Mouse (Mus musculus): Measurements from ENCODE around the gene Dzip1l. TPM values are rescaled to one million over a fixed set of nuclear protein-coding genes. Genes with fewer than 3 reads are reported as not detected.

Gene Dzip1l
- polyA plus RNA-seq, 1 experiment from 2014 or later: 13.4 TPM

GRCm38 (mm10) chr9:99699752-99700389, 70.6 kb downstream of the Dzip1l start:
- H3K4me1 ChIP-seq (replicated peaks): no peaks in the 10 kb centered on the region
- H3K9me3 ChIP-seq: no peaks in the 10 kb centered on the region
- H3K27me3 ChIP-seq (replicated peaks): no peaks in the 10 kb centered on the region
- H3K4me2 ChIP-seq (replicated peaks): no peak overlapping the region
- no peak for ATAC-seq
- WGBS: 80% methylated on average over 2 of the region's 2 CpGs
- H3K27ac ChIP-seq: no peak overlapping the region
- H3K36me3 ChIP-seq: no peaks in the 10 kb centered on the region
- no peak overlapping the region for H3K9ac ChIP-seq
- no peak overlapping the region for H3K4me3 ChIP-seq (replicated peaks)

GRCm38 (mm10) chr9:99701187-99701586, 71.9 kb downstream of the Dzip1l start:
- ATAC-seq: no peak
- Histone ChIP-seq H3K9me3 (no peaks in the 10 kb centered on the region), H3K27ac (no peak overlapping the region), H3K4me1 (replicated peaks) (no peaks in the 10 kb centered on the region), H3K4me3 (replicated peaks) (no peak overlapping the region), H3K36me3 (no peaks in the 10 kb centered on the region), H3K9ac (no peak overlapping the region), H3K4me2 (replicated peaks) (no peak overlapping the region), H3K27me3 (replicated peaks) (no peaks in the 10 kb centered on the region)
- WGBS: 79% methylated on average over 2 of the region's 2 CpGs

DNA sequence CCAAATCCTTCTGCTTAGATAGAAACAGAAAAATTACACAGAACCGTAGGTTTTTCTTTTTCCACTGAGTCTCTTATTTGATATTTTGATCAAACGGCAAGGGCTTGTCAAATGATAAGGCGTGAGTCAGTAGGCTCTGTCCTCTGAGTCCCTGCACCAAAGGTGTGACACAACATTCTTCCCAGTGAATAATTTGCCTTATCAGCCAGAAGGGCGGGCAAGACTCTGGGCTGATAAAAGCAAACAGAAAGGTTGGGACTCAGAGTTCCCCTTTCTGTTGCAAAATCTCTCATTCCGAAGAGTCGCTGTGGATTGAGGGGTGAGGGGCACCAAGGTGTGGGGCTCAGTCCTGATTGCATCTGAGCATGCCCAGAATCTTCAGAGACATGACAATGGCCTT, 72.9 kb downstream of the Dzip1l start:
- Histone ChIP-seq H3K9me3 (no peaks in the 10 kb centered on the region), H3K4me1 (replicated peaks) (no peaks in the 10 kb centered on the region), H3K27me3 (replicated peaks) (no peaks in the 10 kb centered on the region), H3K27ac (no peak overlapping the region), H3K4me2 (replicated peaks) (no peak overlapping the region), H3K9ac (no peak overlapping the region), H3K4me3 (replicated peaks) (no peak overlapping the region), H3K36me3 (no peaks in the 10 kb centered on the region)
- WGBS: 60% methylated on average over 6 of the region's 6 CpGs
- peak; percentile 83 for ATAC-seq

DNA sequence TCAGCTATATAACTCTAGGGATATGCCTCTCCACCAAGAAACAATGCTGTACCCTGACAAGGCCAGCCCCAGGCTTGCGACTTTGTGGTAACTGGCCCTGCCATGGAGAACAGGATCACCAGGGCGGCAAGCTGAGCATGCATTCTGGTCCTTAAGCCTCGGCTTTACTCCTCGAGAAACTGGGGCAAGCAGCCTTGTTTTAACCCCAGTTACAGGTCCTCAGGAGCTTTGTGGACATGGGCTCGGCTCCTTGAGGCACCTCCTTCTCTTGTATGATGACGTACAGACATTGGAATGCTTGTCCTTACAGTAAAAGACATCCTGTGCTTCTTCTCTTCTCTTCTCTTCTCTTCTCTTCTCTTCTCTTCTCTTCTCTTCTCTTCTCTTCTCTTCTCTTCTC, 74.4 kb downstream of the Dzip1l start:
- ATAC-seq: no peak
- H3K27ac ChIP-seq: no peak overlapping the region
- 74% methylated on average over 6 of the region's 6 CpGs for WGBS

GRCm38 (mm10) chr9:99706264-99706663, 77.0 kb downstream of the Dzip1l start:
- Histone ChIP-seq H3K4me3 (replicated peaks) (no peak overlapping the region), H3K4me2 (replicated peaks) (no peak overlapping the region), H3K9me3 (no peaks in the 10 kb centered on the region), H3K36me3 (no peaks in the 10 kb centered on the region), H3K9ac (no peak overlapping the region), H3K27me3 (replicated peaks) (no peaks in the 10 kb centered on the region), H3K4me1 (replicated peaks) (no peaks in the 10 kb centered on the region), H3K27ac (no peak overlapping the region)
- WGBS: 90% methylated on average over 6 of the region's 6 CpGs
- no peak for ATAC-seq

More for the DNA sequence above, 74.4 kb downstream of the Dzip1l start:
- Histone ChIP-seq H3K9ac (no peak overlapping the region), H3K9me3 (no peaks in the 10 kb centered on the region), H3K4me2 (replicated peaks) (no peak overlapping the region), H3K27me3 (replicated peaks) (no peaks in the 10 kb centered on the region), H3K4me1 (replicated peaks) (no peaks in the 10 kb centered on the region), H3K36me3 (no peaks in the 10 kb centered on the region), H3K4me3 (replicated peaks) (no peak overlapping the region)

DNA sequence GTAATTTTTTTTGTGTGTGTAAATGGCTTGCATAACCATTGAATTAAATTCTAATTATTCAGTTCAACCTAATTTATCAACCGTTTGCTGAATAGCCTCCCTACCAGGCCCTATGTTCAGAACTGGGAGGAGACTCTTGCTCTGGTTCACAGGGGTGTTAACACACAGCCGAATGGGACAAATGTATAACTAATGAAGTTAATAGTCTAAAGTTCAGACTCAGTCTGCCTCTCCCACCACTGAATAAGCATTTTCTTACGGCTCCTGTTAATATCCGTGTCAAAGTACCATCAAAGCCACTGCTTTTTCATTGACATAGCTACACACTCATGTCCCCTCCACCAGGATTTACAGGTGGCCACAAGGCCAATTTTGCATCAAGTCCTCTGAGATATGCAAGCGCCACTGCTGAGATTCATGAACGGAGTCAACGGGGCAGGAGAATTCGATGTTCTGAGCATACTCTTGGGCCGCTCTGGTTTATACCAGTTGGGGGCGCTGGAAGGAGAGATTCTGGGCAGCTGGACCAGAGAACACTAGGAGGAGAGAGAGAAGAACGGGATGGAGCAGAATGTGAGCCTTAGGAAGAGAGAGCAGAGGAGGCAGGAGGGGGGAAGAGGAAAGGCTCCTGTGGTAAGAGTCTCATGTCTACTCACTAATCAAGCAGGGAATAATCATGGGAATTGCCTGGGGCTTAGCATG, 78.3 kb downstream of the Dzip1l start:
- H3K36me3 ChIP-seq: no peaks in the 10 kb centered on the region
- WGBS: 75% methylated on average over 11 of the region's 11 CpGs
- H3K9me3 ChIP-seq: no peaks in the 10 kb centered on the region
- H3K27ac ChIP-seq: no peak overlapping the region
- no peak overlapping the region for H3K4me3 ChIP-seq (replicated peaks)
- H3K4me1 ChIP-seq (replicated peaks): no peaks in the 10 kb centered on the region
- H3K27me3 ChIP-seq (replicated peaks): no peaks in the 10 kb centered on the region
- H3K4me2 ChIP-seq (replicated peaks): no peak overlapping the region
- no peak overlapping the region for H3K9ac ChIP-seq
- ATAC-seq: no peak

GRCm38 (mm10) chr9:99709588-99710248, 80.4 kb downstream of the Dzip1l start:
- H3K9me3 ChIP-seq: no peaks in the 10 kb centered on the region
- peak; percentile 71; the same call in 1 of the 2 replicates for ATAC-seq
- no peak overlapping the region for H3K9ac ChIP-seq
- H3K4me2 ChIP-seq (replicated peaks): no peak overlapping the region
- H3K27me3 ChIP-seq (replicated peaks): no peaks in the 10 kb centered on the region
- H3K36me3 ChIP-seq: no peaks in the 10 kb centered on the region
- no peaks in the 10 kb centered on the region for H3K4me1 ChIP-seq (replicated peaks)
- no peak overlapping the region for H3K27ac ChIP-seq
- 73% methylated on average over 22 of the region's 22 CpGs for WGBS
- no peak overlapping the region for H3K4me3 ChIP-seq (replicated peaks)

DNA sequence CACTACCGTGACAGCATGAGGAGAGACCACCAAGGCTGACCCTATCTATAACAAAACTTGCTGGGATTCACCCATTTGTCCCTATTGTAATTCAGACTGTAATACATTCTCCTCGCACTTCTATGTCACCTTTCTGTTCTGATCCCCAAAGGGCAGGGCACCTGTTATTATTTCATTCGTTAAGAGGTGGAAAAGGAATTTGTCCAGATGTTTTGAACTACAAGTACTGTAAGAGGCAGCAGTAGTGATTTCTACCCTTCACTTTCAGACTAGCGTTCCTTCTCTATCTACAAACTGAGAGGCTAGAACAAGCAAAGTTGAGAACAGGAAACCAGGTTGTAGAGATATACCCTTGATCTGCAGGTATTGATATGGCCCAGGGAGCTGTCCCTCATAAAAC, 81.0 kb downstream of the Dzip1l start:
- no peak overlapping the region for H3K4me3 ChIP-seq (replicated peaks)
- no peaks in the 10 kb centered on the region for H3K9me3 ChIP-seq
- H3K27me3 ChIP-seq (replicated peaks): no peaks in the 10 kb centered on the region
- H3K9ac ChIP-seq: no peak overlapping the region
- H3K4me2 ChIP-seq (replicated peaks): no peak overlapping the region
- WGBS: 59% methylated on average over 4 of the region's 4 CpGs
- no peaks in the 10 kb centered on the region for H3K36me3 ChIP-seq
- no peak overlapping the region for H3K27ac ChIP-seq
- ATAC-seq: no peak
- no peaks in the 10 kb centered on the region for H3K4me1 ChIP-seq (replicated peaks)

GRCm38 (mm10) chr9:99717134-99717533, 87.8 kb downstream of the Dzip1l start, which contains the start of gene Cldn18:
TSS of gene Cldn18 (minus strand) at chr9:99717267.
- Histone ChIP-seq H3K4me3 (replicated peaks) (no peak within 1 kb of the TSS), H3K27me3 (replicated peaks) (no peaks in the 10 kb centered on the region), H3K9me3 (no peaks in the 10 kb centered on the region), H3K27ac (no peak within 1 kb of the TSS), H3K9ac (no peak within 1 kb of the TSS), H3K4me1 (replicated peaks) (no peaks in the 10 kb centered on the region), H3K36me3 (no peaks in the 10 kb centered on the region), H3K4me2 (replicated peaks) (no peak within 1 kb of the TSS)
- WGBS: 80% methylated on average over 14 of the region's 14 CpGs
- ATAC-seq: no peak

Other genes starting within 250 kb of the Dzip1l start
- gene Mras, start 192.1 kb upstream of the Dzip1l start, polyA plus RNA-seq (2015; fragmentation: Nextera tagmentation; extraction: Ambion mirVana): 11.0 and 12.5 TPM in 2 replicates
- 0.25 and 0.33 TPM in 2 replicates for gene Nme9, start 178.0 kb upstream of the Dzip1l start, polyA plus RNA-seq (2015; fragmentation: Nextera tagmentation; extraction: Ambion mirVana)
- gene Armc8, start 60.6 kb upstream of the Dzip1l start, polyA plus RNA-seq (2015; fragmentation: Nextera tagmentation; extraction: Ambion mirVana): 26.9 and 27.9 TPM in 2 replicates
- gene Dbr1, start 53.7 kb upstream of the Dzip1l start, polyA plus RNA-seq (2015; fragmentation: Nextera tagmentation; extraction: Ambion mirVana): 27.9 and 28.2 TPM in 2 replicates
- gene A4gnt, start 17.0 kb upstream of the Dzip1l start, polyA plus RNA-seq (2015; fragmentation: Nextera tagmentation; extraction: Ambion mirVana): 0.92 and 0.96 TPM in 2 replicates
- 2.4 and 4.9 TPM in 2 replicates for gene Cldn18, start 87.8 kb downstream of the Dzip1l start, polyA plus RNA-seq (2015; fragmentation: Nextera tagmentation; extraction: Ambion mirVana)
- not detected in 2 replicates for gene Sox14, start 246.7 kb downstream of the Dzip1l start, polyA plus RNA-seq (2015; fragmentation: Nextera tagmentation; extraction: Ambion mirVana)